Mouse (Mus musculus): Measurements from ENCODE around the gene Dab1. TPM values are rescaled to one million over a fixed set of nuclear protein-coding genes. Genes with fewer than 3 reads are reported as not detected.

The Dab1 gene
- polyA plus RNA-seq, 1 experiment from 2014 or later, result 77.8 TPM

DNA sequence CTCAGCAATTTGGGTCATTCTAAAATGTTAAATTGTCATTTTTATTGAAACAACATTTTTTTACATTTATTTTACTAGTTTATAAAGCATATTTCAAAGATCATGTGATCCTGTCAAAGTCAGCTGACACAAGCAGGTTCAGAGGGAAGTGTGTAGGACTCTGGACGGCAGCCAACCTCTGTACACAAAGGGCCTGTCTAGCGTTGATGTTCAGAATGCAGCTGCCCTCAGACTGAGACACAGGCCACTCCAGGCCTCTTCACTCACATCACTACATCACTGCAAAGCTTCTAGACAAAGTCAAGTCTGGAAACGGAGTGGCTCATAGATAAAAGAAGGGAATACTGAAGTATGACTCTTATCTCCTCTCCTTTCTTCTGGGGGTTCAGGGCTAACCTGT is 959.2 kb downstream of the Dab1 start:
- H3K9me3 ChIP-seq, result no peaks in the 10 kb centered on the region
- H3K4me3 ChIP-seq (replicated peaks), result no peak overlapping the region
- H3K4me1 ChIP-seq, result peaks cover 11% of the 10 kb centered on the region
- 35% methylated on average over 3 of the region's 3 CpGs for WGBS
- H3K4me2 ChIP-seq, result no peak overlapping the region
- H3K27me3 ChIP-seq, result no peaks in the 10 kb centered on the region
- H3K27ac ChIP-seq, result no peak overlapping the region
- no peak overlapping the region for H3K9ac ChIP-seq
- peak; percentile 69; the same call in 1 of the 2 replicates for ATAC-seq (ENCODE audit: low FRiP score)
- no peaks in the 10 kb centered on the region for H3K36me3 ChIP-seq (replicated peaks)

DNA sequence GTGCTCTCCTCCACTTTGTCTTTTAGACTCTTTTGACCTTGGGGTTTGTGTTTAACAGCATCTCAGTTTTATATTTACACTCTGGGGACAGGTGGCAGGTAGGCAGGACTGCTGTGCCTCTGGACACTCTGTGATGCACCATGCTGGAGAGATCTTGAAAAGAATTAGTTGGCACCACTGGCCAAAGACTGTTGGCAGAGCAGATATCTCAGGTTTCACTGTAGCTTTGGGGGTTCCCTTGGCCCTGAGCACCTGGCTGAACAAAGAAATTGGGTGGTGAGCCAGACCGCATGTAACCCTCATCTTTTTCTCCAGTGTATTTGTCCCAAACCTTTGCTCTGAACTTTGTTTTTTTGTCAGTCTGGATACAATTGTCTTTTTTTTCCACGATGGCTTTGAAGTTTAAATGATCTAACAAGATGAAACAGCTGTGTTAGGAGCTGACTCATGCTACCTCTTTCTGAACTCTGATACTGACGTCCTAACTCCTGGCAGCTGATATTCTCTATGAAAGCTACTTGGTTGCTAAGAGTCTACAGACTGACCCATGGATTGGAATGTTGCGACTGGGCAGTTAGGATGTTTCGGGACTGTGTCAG is 960.9 kb downstream of the Dab1 start:
- ATAC-seq (ENCODE audit: low FRiP score), result no peak
- H3K4me2 ChIP-seq, result no peak overlapping the region
- H3K36me3 ChIP-seq (replicated peaks), result no peaks in the 10 kb centered on the region
- H3K9me3 ChIP-seq, result no peaks in the 10 kb centered on the region
- H3K9ac ChIP-seq, result no peak overlapping the region
- WGBS, result 79% methylated on average over 5 of the region's 5 CpGs
- peaks cover 11% of the 10 kb centered on the region for H3K4me1 ChIP-seq
- H3K4me3 ChIP-seq (replicated peaks), result no peak overlapping the region
- H3K27ac ChIP-seq, result no peak overlapping the region
- no peaks in the 10 kb centered on the region for H3K27me3 ChIP-seq

DNA sequence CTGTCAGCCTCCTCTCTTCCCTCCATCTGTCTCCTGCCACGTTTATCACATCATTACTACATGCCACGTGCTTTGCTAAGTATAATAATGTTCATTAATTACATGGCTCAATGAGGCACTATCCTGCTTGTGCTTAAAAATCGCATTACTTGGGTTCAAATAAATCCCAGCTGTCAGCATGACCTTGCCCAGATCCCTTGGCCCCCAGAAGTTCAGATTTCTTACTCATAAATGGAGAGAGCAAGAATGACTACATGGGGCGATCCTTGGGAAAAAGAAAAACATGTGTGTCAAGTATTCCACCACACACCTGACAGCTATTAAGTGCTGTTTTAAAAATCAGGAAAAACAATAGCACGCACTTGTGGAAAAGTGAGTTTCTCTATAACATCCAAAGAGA is 963.6 kb downstream of the Dab1 start:
- ATAC-seq (ENCODE audit: low FRiP score), result no peak
- no peaks in the 10 kb centered on the region for H3K36me3 ChIP-seq (replicated peaks)
- peaks cover 11% of the 10 kb centered on the region for H3K4me1 ChIP-seq
- no peaks in the 10 kb centered on the region for H3K27me3 ChIP-seq
- no peak overlapping the region for H3K4me3 ChIP-seq (replicated peaks)
- WGBS, result 46% methylated on average over 5 of the region's 5 CpGs
- no peak overlapping the region for H3K4me2 ChIP-seq
- H3K9me3 ChIP-seq, result no peaks in the 10 kb centered on the region
- H3K27ac ChIP-seq, result no peak overlapping the region
- H3K9ac ChIP-seq, result no peak overlapping the region

DNA sequence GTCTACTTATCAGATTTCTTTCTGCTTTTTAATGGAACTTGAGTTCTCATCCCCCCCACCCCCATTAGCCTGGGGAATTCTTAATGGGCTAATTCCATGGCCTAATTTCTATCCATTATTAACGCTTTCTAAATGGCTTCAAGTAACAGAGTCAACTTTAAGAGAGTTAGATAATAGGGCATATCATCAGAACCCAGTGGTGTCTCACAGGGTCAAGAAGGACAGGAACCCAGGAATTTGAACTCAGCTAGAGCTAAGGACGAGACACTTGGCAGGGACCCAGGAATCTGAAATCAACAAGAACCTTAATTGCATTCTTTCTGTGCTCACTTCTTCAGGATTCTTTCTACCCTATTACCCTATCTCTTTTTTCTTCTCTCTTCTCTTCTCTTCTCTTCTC is 968.7 kb downstream of the Dab1 start:
- Histone ChIP-seq H3K4me1 (peaks cover 14% of the 10 kb centered on the region), H3K27ac (no peak overlapping the region), H3K36me3 (replicated peaks) (no peaks in the 10 kb centered on the region), H3K4me3 (replicated peaks) (no peak overlapping the region), H3K4me2 (no peak overlapping the region), H3K27me3 (no peaks in the 10 kb centered on the region), H3K9me3 (no peaks in the 10 kb centered on the region), H3K9ac (no peak overlapping the region)
- no peak for ATAC-seq (ENCODE audit: low FRiP score)
- WGBS, result 65% methylated on average over 2 of the region's 2 CpGs

DNA sequence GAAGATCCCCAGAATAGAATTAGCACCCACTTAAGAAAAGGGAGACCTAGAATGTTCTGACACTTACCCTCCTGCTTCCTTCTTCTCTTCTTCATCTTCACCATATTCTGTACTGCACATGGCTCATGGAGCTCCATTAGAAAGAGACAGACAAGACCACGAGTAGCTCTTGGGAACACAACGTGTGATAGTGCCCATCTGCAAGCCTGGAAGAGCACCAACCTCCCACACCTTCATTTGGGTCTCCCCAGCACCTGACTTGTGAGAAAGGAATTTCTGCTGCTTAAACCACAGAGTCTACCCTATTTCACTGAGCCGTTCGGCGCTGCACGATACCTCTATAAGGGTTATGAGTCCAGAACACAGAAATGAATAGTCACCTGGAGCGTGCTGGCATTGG is 977.8 kb downstream of the Dab1 start:
- Histone ChIP-seq H3K27me3 (no peaks in the 10 kb centered on the region), H3K4me3 (replicated peaks) (no peak overlapping the region), H3K27ac (no peak overlapping the region), H3K9me3 (no peaks in the 10 kb centered on the region), H3K9ac (no peak overlapping the region), H3K36me3 (replicated peaks) (no peaks in the 10 kb centered on the region), H3K4me1 (peaks cover 3% of the 10 kb centered on the region), H3K4me2 (no peak overlapping the region)
- WGBS, result 96% methylated on average over 7 of the region's 7 CpGs
- ATAC-seq (ENCODE audit: low FRiP score), result no peak

DNA sequence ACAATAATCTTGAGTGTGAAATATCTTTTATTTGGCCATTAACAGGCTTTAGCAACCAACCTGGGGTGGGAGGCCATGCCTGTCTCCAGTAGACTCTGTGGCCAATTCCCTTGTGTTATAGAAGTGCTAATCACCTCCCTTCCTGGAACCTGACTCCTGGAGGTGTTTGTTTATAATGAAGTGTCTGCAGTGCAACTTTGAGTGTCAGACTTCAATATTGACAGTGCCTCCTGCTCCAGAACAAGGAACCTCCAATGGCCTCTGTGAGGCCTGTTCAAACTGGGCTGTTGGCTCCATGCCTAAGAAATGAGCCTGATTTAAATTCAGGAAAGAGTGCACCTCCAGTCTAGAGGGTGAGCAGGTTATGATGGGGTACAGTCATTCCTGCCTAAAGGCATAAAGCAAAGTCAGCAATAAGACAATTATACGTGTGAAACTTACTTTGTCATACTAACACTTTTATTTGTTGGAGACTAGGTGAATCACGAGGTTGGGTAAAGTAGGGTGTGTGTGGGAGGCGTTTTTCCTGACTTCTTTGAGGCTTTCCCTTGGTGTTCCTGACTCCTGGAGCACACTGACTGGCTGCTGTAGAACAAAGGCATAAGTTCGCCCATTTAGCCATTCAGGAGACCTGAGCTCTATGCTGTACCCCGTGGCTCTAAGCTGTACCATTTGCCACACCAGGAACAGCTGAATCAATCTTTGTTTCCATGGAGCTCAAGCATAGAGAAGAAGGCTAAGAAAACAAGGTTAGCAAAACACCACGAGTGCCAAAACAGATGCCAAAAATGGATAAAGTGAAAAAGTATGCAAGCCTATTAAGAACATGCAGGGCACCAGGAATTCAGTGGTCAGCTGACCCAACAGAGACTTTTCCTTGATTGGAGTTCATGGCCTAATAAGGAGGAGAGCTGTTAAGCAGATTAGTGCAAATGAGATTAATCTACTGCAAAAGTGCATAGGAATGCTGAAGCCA is 978.6 kb downstream of the Dab1 start:
- H3K36me3 ChIP-seq (replicated peaks), result no peaks in the 10 kb centered on the region
- peaks cover under 1% of the 10 kb centered on the region; the same call in 1 of the 2 replicates for H3K4me1 ChIP-seq
- H3K9ac ChIP-seq, result no peak overlapping the region
- H3K9me3 ChIP-seq, result no peaks in the 10 kb centered on the region
- H3K4me3 ChIP-seq (replicated peaks), result no peak overlapping the region
- no peak overlapping the region for H3K27ac ChIP-seq
- no peak for ATAC-seq (ENCODE audit: low FRiP score)
- WGBS, result 61% methylated on average over 6 of the region's 6 CpGs
- H3K4me2 ChIP-seq, result no peak overlapping the region
- no peaks in the 10 kb centered on the region for H3K27me3 ChIP-seq

DNA sequence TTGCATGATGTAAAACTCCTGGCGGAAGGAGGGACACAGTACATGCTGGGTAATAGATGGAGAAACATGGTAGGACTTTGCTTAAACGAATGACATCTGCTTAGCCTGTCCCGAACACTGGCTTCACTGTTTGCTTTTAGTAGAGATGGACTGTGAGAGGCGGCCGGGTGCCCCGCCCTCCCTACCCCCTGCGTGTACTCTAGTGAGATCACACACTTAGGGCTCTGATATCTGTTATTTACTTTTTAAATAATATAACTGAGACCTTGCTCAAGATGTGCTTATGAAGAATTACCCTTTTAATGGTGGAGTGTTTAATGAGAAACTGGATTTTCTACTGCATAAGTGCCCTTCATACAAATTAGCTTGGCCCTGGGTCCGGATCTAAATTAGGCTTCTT is 983.6 kb downstream of the Dab1 start:
- Histone ChIP-seq H3K9me3 (no peaks in the 10 kb centered on the region), H3K27ac (no peak overlapping the region), H3K27me3 (no peaks in the 10 kb centered on the region), H3K4me3 (replicated peaks) (no peak overlapping the region), H3K9ac (no peak overlapping the region), H3K36me3 (replicated peaks) (no peaks in the 10 kb centered on the region), H3K4me2 (no peak overlapping the region), H3K4me1 (peaks cover 12% of the 10 kb centered on the region)
- no peak for ATAC-seq (ENCODE audit: low FRiP score)
- WGBS, result 87% methylated on average over 8 of the region's 8 CpGs

DNA sequence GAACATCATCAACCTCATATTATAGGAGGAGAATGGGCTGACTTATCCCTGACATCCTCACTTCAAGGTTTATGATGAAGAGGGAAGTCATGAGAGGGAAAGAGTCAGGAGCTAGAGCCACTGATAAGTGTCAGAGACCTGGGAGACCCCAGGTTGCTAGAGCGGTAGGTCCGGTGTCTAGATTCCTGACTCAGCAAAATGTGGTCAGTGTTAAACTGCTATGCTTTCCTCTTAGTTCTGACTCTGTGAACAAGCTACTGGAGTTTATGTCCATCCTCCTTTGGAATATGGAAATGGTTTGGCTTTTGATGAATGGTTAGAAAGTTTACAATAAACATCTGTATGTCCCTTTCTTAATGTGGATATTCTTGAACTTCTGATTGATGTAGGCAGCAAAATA is 985.1 kb downstream of the Dab1 start:
- WGBS, result 97% methylated on average over 2 of the region's 2 CpGs

DNA sequence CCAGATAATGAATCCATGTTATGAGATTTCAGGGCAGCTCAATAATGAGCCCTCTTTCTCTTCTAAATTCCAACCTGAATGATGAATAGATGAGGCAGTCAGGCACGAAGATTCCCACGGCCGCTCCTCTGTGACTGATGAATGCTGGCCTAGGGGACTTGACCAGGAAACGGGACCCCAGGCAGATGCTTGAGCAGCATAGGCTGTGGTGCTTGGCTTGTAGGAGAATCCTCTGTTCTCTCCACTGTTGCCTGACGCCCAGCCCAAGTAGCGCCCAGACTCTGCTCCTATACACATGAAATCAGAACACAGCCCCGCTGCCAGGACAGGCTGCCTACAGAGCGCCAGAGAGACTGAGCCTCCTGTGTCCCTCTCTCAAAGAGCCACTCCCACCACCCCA is 987.7 kb downstream of the Dab1 start:
- peak overlapping the region; percentile 71; the same call in 1 of the 2 replicates for H3K27ac ChIP-seq

More for the DNA sequence above, 985.1 kb downstream of the Dab1 start:
- no peak overlapping the region for H3K4me2 ChIP-seq
- H3K4me3 ChIP-seq (replicated peaks), result no peak overlapping the region
- peaks cover 14% of the 10 kb centered on the region for H3K4me1 ChIP-seq
- H3K27ac ChIP-seq, result no peak overlapping the region
- no peak overlapping the region for H3K9ac ChIP-seq
- no peaks in the 10 kb centered on the region for H3K36me3 ChIP-seq (replicated peaks)
- H3K27me3 ChIP-seq, result no peaks in the 10 kb centered on the region
- H3K9me3 ChIP-seq, result no peaks in the 10 kb centered on the region
- no peak for ATAC-seq (ENCODE audit: low FRiP score)

DNA sequence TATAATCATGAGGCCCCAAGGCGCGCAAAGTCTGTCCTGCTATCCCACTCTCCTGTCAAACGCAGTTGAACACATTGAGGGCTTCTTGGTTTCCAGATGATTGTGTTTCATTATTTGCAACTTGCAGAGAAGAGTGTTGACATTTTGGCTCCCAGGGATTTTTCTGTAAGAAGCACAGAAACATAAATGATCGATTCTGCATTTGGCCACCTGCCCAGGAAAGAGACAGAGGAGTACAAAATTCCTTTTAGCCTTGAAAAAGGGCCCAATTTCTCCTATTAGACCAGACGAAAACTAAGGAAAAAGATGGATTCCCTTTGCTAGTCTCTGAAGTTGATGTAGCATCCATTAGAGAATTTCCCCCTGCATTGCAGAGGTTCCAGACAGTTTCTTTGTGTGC is 988.5 kb downstream of the Dab1 start:
- ATAC-seq (ENCODE audit: low FRiP score), result no peak
- WGBS, result 69% methylated on average over 5 of the region's 5 CpGs
- H3K27ac ChIP-seq, result peak overlapping the region; percentile 71; the same call in 1 of the 2 replicates

More for the DNA sequence above, 987.7 kb downstream of the Dab1 start:
- no peaks in the 10 kb centered on the region for H3K27me3 ChIP-seq
- H3K4me3 ChIP-seq (replicated peaks), result no peak overlapping the region
- H3K9me3 ChIP-seq, result no peaks in the 10 kb centered on the region
- no peak overlapping the region for H3K9ac ChIP-seq
- H3K4me2 ChIP-seq, result 0 out of 2 replicates have a peak overlapping the region, but pooled peaks have one; percentile 15
- H3K4me1 ChIP-seq, result peaks cover 16% of the 10 kb centered on the region
- peak; percentile 57; the same call in 1 of the 2 replicates for ATAC-seq (ENCODE audit: low FRiP score)
- H3K36me3 ChIP-seq (replicated peaks), result no peaks in the 10 kb centered on the region
- WGBS, result 17% methylated on average over 8 of the region's 8 CpGs

DNA sequence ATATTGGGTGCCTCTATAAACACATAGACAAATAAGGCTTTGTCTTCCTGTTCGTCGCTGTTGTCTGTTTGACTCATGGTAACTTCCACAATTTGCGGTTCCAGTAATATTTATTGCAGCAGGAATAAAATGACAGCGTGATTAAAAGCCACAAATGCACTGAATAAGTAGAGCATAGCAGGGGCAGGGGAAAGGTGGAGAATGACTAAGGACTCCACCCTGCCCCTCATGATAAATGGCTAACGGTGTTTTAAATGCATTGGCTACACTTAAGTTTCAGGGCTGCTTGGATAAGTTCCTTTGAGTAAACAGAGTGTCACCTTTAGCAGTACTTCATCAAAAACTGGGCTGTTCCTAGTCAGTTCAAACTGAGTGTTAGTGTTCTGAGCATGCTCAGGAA is 1000.3 kb downstream of the Dab1 start:
- WGBS, result 93% methylated on average over 5 of the region's 5 CpGs
- no peaks in the 10 kb centered on the region for H3K36me3 ChIP-seq (replicated peaks)
- no peaks in the 10 kb centered on the region for H3K9me3 ChIP-seq
- H3K27me3 ChIP-seq, result no peaks in the 10 kb centered on the region
- no peak overlapping the region for H3K9ac ChIP-seq
- H3K4me3 ChIP-seq (replicated peaks), result no peak overlapping the region
- no peak overlapping the region for H3K27ac ChIP-seq
- peaks cover 4% of the 10 kb centered on the region; the same call in 1 of the 2 replicates for H3K4me1 ChIP-seq
- ATAC-seq (ENCODE audit: low FRiP score), result no peak
- H3K4me2 ChIP-seq, result no peak overlapping the region

More for the DNA sequence above, 988.5 kb downstream of the Dab1 start:
- Histone ChIP-seq H3K4me1 (peaks cover 16% of the 10 kb centered on the region), H3K4me2 (no peak overlapping the region), H3K9ac (no peak overlapping the region), H3K27me3 (no peaks in the 10 kb centered on the region), H3K36me3 (replicated peaks) (no peaks in the 10 kb centered on the region), H3K9me3 (no peaks in the 10 kb centered on the region), H3K4me3 (replicated peaks) (no peak overlapping the region)

DNA sequence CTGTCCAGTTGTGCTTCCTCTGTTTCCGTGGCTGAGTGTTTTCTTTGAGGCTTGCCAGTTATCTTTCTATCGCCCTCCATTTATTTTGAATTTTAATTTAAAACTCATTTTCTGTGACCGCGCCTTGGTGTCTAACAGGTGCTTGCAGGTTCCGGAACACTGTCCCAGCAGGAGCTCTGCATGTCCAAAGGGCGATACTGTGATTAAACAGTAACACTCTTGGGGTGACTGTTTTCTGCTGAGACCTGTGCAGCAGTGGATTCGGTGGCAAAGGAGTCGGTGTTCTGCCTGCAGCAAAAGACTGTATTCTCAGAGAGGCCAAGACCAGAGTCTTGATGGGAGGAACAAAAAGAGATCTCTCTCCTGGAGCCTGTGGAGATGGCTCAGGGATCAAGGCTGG is 1006.2 kb downstream of the Dab1 start:
- no peak overlapping the region for H3K4me2 ChIP-seq
- no peaks in the 10 kb centered on the region for H3K27me3 ChIP-seq
- no peak for ATAC-seq (ENCODE audit: low FRiP score)
- WGBS, result 91% methylated on average over 8 of the region's 8 CpGs
- no peaks in the 10 kb centered on the region for H3K36me3 ChIP-seq (replicated peaks)
- H3K27ac ChIP-seq, result 0 out of 2 replicates have a peak overlapping the region, but pooled peaks have one; percentile 5
- no peak overlapping the region for H3K4me3 ChIP-seq (replicated peaks)
- H3K9ac ChIP-seq, result no peak overlapping the region
- no peaks in the 10 kb centered on the region for H3K4me1 ChIP-seq
- no peaks in the 10 kb centered on the region for H3K9me3 ChIP-seq
